Mouse (Mus musculus): ENCODE measurements around the gene Ttll1.
"Not testable (repeated sequence)": the region's sequence is repeated elsewhere in the genome, so short reads cannot be mapped to it uniquely, and the experiment has no call there.

- TF ChIP-seq CTCF, POLR2A (IDR thresholded peaks at IDR 0.05; ENCODE audit: insufficient read depth, low read depth, low read length): not testable (repeated sequence)
Measured at GRCm38 (mm10) chr15:83462349-83462748, 48.3 kb downstream of the Ttll1 start.

All from olfactory bulb, adult 2 months (tissue).